Mouse (Mus musculus) heart, adult 2 months (tissue): ENCODE results near the gene Wnt5a.

Experiments
- CTCF ChIP-seq: fragments of 200-600 bp; IDR thresholded peaks from 2 replicates; pipeline ENCODE4 v1.8.1; 2022; ENCODE audit warnings: antibody characterized with exemption, mild to moderate bottlenecking, moderate library complexity
- POLR2A ChIP-seq: fragments of 200-500 bp; IDR thresholded peaks from 2 replicates; pipeline ENCODE4 v1.6.1; 2011; ENCODE audit warnings: mild to moderate bottlenecking, low read depth, low read length, control low read depth; ENCODE audit not compliant: insufficient read depth

DNA sequence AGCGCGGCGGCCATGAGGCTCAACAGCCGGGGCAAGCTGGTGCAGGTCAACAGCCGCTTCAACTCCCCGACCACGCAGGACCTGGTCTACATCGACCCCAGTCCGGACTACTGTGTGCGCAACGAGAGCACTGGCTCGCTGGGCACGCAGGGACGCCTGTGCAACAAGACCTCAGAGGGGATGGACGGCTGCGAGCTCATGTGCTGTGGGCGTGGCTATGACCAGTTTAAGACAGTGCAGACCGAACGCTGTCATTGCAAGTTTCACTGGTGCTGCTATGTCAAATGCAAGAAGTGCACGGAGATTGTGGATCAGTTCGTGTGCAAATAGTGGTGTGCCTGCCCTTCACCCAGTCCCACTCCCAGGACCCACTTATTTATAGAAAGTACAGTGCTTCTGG, 18.1 kb downstream of the Wnt5a start:
- no peak for TF ChIP-seq CTCF
- TF ChIP-seq POLR2A, result no peak
